Mouse (Mus musculus): Measurements from ENCODE around the gene Itgb6.
A peak's percentile ranks its signal among the peaks of the same experiment; 100 is the strongest.

The Itgb6 gene

DNA sequence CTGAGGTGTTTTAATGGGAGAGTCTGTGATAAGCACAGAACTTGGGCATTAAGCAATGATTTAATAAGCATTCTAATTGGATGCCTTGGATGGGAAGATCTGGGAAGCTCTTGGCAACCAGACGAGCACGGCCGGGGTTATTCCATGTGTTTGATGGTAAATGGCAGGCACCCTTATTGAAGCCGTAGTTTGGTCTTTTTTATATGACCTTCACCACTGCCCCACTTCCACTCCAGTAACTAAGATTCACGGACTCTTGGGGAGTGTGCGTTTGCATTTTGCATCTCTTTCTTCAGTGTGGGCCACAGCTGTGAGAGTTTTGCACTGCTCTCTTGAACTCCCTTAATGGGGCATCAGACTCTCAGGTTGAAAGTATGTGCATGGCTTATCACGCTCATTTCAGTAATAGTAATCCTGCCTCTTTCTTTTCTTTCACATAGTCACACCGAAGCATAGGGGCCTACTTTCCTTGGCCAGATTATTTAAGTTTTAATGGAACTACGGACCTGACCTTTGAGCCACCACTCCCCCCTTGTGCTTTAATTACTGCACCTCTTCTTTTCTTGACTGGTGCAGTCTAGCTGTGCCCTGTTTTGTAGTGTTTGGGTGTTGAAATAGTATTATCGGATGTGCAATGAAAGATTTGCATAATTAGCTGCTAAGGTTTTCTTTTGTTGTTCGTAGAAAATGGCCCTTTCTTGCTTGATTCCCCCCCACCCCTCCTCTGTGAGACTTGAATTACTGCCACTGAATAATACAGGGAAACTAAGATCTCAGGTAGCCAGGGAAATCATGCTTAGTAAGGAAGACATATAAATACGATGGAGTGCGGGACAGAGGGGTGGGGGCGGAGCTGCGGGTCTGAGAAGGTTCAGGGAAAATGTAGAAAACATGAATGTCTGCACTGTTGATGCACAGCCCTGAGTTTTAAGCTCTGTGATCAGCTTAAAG, 109.3 kb downstream of the Itgb6 start:
- DNase-seq = no peak

DNA sequence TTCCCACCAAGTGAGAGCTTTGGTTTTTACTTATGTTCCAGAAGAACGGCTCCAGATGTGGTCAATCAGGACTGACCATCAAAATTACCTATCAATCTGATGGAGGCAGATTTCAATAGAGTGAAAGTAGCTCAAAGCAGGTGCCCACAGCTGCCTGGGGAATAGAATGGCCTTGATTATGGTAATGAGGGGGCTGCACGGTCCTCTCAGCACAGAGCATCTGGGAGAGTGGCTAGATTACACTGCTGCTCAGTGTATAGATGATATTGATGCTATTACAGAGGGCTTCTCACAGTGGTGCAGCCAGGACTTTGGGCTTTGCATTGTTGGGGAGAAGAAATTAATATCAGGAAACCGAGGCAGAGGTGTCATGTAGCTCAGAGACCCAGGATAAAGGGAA, 110.8 kb downstream of the Itgb6 start:
- DNase-seq = no peak

DNA sequence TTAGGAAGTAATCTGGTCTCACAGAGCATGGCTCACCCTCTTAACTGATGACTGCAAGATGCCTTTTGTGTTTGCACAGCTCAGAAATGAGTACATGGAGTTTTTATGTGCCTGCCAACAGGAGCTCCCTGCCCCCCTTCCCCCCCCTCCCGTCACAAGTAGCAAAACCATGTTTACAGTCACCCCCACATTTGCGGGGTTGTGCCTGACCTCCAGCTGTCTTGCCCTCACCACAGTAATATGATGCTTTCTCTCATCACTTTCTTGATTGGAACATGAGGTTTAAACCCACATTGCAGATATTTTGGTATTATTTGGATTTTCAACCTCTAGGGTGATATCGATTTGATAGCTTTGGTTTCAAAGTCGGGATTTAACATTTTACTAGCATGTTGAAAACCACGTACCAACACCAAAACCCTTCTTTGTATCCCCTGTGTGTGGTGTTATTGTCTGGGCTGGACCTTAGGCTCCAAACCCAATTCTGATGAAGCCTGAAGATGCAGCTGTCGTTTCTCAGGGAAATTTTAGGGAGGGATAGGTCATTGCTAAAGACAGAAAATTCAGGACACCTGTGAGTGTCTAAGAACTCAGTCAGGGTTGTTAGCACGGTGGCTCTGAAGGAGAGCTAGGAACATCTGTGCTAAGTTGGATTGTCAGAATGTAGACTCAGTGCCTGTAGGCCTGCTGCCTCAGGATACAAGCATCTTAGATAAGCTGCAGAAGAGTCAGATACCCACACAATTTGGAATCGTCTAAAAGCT, 112.8 kb downstream of the Itgb6 start:
- DNase-seq = no peak

DNA sequence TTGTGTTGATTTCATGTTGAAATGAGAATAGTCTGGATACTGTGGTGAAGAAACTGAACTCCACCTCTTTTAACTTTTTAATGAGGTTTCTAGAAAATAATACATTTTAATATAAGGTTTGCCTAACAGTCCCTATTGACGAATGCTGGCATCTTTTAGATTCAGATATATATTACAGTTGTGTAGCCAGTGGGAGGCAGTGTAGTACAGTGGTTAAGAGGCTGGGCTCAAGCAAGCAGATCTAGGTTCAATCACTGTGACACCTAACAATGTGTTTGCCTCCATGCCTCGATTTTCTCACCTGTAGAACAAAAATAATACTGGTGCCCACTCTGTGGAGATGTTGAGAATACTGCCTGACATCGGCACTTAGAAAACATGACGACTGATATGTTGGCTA, 114.5 kb downstream of the Itgb6 start:
- DNase-seq = peak; percentile 13

DNA sequence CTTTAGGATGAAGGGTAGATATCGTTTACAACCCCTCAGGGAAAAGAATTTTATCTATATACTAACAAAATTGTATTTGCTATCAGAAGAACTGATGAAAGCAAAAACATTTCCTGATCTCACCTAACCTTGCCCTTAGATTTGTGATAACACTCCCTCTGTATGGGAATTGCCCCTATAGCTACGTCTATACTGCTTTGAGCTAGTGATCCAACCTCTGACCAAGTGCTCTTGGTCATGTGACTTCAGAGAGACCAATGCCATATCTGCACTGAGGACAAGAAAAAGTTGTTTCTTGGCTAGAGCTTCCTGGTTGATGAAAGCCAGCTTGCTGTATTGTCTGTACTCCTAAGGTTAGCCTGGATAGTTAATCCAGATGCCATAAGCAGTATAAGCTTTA, 121.1 kb downstream of the Itgb6 start:
- no peak for DNase-seq

DNA sequence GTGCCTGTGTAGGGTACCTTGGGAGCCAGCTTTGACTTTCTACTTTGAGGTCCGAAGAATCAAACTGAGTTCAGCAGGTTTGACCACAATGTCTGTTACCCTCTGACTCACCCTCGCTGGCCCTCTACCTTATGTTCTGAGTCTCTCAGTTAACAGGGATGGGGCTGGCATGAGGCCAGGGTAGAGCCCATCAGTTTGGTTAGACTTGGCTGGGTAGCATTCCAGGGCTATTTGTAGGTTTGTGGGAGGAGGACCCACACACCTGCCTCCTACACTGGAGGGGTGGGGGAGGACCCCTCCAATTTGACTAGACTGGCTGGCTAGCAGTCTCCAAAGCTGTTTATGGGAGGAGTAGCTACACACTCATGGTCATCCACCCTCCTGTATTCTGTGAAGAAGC, 121.6 kb downstream of the Itgb6 start:
- DNase-seq = no peak

DNA sequence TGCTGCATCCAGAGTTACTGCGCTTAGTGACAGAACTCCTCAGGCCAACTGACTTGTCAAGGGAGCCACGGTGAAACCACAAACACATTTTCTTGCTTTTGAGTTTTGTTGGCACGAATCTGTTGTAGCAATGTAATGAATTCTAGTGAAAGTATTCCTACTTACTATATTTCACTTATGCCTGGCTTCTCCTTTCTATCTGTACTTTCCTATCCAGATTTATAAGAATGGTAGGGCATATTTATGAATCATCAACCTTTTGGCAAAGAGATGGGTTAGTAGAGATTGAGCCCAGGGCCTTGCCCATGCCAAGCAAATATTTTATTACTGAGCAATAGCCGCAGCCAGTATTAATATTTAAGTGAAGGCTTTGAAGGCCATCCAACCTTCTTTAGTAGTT, 139.0 kb downstream of the Itgb6 start:
- DNase-seq = no peak

DNA sequence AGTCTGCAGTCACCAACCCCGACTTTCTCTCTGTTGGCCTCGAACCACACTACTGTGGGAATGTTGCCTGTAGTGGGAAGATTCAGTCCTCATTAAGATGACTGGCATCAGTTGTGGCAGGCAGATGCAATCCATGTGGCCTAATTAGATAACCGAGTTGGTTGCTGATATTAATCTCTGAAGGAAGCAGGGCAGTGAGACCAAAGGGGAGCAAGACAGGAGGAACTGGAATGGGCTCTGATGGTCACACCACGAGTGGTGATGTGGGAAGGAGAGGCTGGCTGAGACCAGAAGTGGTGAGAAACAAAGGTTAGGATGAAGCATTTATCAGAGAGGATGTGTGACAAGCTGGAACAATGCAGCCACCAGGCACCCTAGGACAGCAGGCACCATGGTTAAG, 167.9 kb downstream of the Itgb6 start:
- no peak for DNase-seq

DNA sequence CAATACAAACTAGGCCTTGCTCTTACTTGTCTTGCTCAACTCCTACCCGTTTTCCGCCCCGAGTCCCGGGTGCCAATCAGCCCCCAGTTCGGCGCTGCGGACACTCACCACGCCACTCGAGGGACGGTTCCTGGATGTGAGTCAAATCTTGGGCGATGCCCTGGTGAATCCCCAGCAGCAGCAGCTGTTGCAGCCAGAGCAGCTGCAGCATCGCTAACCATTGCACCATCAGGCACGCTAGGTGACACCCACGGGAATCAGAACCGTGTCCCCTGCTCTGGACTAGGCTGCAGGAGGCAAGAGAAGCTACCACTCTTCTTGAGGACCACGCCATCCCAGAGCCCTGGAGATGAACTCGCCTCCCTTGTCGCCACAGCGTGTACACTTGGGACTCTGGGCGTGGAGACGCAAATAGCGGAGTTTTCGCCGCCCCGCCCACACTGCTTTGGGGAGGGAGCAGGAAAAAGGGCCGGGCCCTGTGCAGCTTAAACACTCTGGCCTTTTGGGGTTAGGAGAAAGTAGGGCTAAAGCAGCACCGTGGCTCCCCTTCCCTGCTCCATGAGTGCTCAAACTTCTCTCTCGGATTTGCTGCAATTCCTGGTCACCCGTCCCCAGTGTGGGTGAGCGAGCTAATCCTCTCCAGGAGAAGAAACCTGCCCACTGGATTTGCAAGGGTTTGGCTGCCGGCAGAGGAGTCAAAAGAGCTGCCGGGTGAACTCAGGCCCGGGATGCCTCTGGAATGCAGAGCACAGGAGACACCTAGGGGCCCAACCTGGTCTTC, 169.4 kb downstream of the Itgb6 start, which contains the start of gene Pla2r1:
TSS of gene Pla2r1 (minus strand) at position 407 of the 781 bp plus-strand sequence.
- peak; percentile 76 for DNase-seq

DNA sequence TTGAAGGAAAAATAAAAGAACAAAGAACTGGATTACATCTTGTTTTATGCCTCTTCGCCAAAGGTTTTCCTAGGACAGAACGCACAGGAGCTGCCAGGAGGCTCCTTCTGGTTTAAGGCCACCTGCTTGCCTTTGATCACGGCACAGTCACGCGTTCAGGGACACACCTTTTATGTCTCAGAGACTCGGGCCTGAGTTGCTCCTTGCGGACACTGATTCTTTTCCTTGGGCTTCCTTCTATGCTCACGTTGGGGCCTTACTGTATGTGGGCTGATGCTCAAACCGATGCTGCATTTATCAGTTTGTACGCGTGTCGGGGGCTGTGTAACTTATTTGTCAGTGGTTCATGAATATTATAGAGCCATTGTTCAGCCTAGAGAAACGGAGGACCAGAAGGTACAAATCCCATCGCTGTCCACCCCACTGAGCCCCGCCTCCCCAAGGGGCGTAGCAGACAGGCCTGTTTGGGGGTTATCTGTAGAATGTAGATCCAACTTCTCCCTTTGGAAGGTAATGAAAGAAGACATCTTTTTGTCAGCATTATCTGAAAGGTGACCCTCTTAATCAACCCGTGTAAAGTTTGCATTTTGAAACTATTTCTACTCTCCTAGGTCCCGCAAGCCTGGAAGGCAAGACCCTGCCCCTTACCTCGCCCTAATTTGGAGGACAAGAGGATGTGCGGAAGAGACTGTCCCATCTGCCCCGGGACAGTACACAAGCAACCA, 170.1 kb downstream of the Itgb6 start:
- DNase-seq = no peak

DNA sequence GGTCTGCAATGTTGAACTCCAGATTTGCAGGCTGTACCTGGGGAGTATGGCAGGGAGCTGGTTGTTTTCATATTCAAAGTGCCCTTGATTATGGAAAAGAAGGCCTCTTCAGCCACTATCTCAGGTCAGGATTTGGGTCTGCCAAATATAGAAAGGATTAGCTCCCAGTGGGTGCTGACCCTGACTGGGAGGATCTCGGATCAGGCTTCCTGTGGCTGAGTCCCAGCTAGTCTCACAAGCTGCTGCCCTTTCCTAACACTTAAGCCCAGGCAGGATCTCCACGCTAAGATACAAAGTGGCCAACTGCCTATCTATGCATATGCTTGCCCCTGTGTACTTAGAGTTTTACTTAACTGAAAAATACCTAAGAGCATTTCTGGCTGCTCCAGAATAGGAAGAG, 170.8 kb downstream of the Itgb6 start:
- no peak for DNase-seq

DNA sequence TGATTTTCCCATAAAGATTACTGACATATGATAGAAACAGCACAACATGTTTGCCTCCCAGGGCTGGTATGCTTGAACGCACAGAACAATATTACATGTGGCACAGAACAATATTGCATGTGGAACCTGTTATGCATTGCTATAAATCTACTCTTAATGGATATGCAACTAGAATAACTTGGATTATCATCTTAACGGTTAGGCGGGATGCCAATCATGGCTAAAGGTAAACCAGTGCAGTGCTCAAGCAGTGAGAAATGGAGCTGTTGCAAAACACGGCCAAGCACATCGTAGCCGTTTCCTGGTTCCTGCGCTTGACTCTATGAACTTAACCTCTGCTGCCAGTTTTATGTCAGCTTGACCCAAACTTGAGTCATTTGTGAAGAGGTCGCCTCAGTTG, 171.9 kb downstream of the Itgb6 start:
- no peak for DNase-seq

DNA sequence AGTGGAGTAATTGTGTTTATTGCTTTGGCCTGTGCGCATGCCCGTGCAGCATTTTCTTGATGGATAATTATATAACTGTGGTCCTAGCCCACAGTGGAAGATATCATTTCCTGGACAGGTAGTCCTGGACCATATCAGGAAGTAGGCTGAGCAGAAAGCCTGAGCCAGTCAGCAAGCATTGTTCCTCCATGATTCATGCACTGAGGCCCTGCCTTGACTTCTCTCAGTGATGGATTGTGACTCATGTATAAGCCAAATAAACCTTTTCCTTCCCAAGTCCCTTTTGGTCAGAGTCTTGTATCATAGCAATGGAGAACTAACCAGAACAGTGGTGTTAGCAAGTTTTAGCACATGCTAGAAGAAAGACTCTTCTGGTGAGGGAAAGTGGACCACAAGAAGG, 172.6 kb downstream of the Itgb6 start:
- DNase-seq = no peak

Measured in kidney, adult 18-20 months (tissue).